Mouse (Mus musculus): ENCODE data around the gene Tbc1d8.
A peak's percentile ranks its signal among the peaks of the same experiment; 100 is the strongest.

Tbc1d8 gene

GRCm38 (mm10) chr1:39445303-39446050 lies 33.1 kb downstream of the Tbc1d8 start:
- no peak for DNase-seq

GRCm38 (mm10) chr1:39443764-39444163 lies 34.8 kb downstream of the Tbc1d8 start:
- no peak for DNase-seq

- no peak for DNase-seq
Measured at GRCm38 (mm10) chr1:39441686-39442085, 36.9 kb downstream of the Tbc1d8 start.

- DNase-seq = no peak
Measured at GRCm38 (mm10) chr1:39439661-39440548, 38.6 kb downstream of the Tbc1d8 start.

GRCm38 (mm10) chr1:39438629-39439028 lies 39.9 kb downstream of the Tbc1d8 start:
- no peak for DNase-seq

GRCm38 (mm10) chr1:39434264-39434663 lies 44.3 kb downstream of the Tbc1d8 start:
- DNase-seq = no peak

GRCm38 (mm10) chr1:39430020-39430419 lies 48.5 kb downstream of the Tbc1d8 start:
- no peak for DNase-seq

GRCm38 (mm10) chr1:39429015-39429414 lies 49.5 kb downstream of the Tbc1d8 start:
- DNase-seq = peak; percentile 15

GRCm38 (mm10) chr1:39428280-39428679 lies 50.3 kb downstream of the Tbc1d8 start:
- no peak for DNase-seq

- no peak for DNase-seq
Measured at GRCm38 (mm10) chr1:39425497-39425896, 53.1 kb downstream of the Tbc1d8 start.

- DNase-seq = no peak
Measured at GRCm38 (mm10) chr1:39420987-39421386, 57.6 kb downstream of the Tbc1d8 start.

- no peak for DNase-seq
Measured at GRCm38 (mm10) chr1:39418852-39419251, 59.7 kb downstream of the Tbc1d8 start.

- peak; percentile 70 for DNase-seq
Measured at GRCm38 (mm10) chr1:39417817-39418216, 60.7 kb downstream of the Tbc1d8 start.

- no peak for DNase-seq
Measured at GRCm38 (mm10) chr1:39410085-39410821, 68.3 kb downstream of the Tbc1d8 start.

GRCm38 (mm10) chr1:39408668-39409067 lies 69.9 kb downstream of the Tbc1d8 start:
- no peak for DNase-seq

- no peak for DNase-seq
Measured at GRCm38 (mm10) chr1:39408123-39408522, 70.4 kb downstream of the Tbc1d8 start.

GRCm38 (mm10) chr1:39407108-39407507 lies 71.4 kb downstream of the Tbc1d8 start:
- no peak for DNase-seq

- no peak for DNase-seq
Measured at GRCm38 (mm10) chr1:39400173-39400572, 78.4 kb downstream of the Tbc1d8 start.

- no peak for DNase-seq
Measured at GRCm38 (mm10) chr1:39399228-39399627, 79.3 kb downstream of the Tbc1d8 start.

- no peak for DNase-seq
Measured at GRCm38 (mm10) chr1:39398284-39398683, 80.3 kb downstream of the Tbc1d8 start.

- peak; percentile 25 for DNase-seq
Measured at GRCm38 (mm10) chr1:39396347-39396746, 82.2 kb downstream of the Tbc1d8 start.

- DNase-seq = no peak
Measured at GRCm38 (mm10) chr1:39394650-39395049, 83.9 kb downstream of the Tbc1d8 start.

- no peak for DNase-seq
Measured at GRCm38 (mm10) chr1:39394096-39394495, 84.5 kb downstream of the Tbc1d8 start.
